Mouse (Mus musculus) ovary, postnatal 14 days (tissue): ENCODE data around the gene Tmem110.

Experiments used
- DNase-seq: peaks from one replicate; pipeline ENCODE4 v3.0.0; 2022; ENCODE audit warnings: low spot score

The Tmem110 gene

DNA sequence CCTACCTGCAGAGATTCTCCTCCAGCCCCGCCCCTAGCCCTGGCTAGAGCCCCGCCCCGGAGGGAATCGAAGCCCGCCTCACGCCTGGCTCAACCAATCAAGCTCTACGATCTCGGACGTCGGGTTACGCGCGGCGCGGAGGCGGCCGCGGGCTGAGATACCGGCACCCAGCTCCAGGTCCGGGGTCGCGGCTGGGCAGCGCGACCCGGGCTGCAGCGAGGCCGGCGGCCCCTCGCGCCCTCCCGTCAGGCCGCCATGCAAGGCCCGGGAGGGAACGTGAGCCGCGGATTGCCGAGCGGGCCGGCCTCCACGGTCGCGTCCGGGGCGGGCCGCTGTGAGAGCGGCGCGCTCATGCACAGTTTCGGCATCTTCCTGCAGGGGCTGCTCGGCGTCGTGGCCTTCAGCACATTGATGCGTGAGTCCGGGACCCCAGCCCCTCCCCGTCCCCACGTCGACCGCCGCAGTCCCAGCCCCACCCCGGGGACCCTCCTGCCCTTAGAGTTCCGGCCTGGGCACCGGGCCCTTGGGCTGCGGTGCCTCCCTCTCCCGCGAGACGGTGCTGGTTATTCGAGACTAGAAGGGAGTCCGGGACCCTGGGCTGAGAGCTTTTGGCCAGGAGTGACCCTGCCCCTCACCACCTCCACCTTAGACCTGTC, at the start of gene Tmem110:
Gene Tmem110 (plus strand): TSS at position 115 of the 656 bp plus-strand sequence.
- peak; percentile 74 for DNase-seq

DNA sequence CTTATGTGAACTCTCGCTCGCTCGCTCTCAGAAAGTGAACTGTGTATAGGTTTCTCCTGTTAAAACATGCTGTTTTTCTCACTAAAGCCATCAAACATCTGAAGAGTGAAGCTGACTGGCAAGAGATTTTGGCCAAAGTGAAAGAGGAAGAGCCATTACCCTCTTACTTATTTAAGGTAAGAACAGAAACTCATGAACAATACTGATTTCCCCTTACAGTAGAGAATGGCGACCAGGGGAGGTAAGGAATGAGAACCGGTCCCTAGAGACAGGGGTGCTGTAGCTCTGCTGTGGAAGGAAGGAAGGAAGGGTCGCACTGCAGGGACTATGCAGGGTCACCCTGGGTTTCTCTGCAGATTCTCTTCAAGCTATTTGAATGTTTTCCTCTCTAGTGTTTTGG, 40.8 kb upstream of the Tmem110 start:
- no peak for DNase-seq

DNA sequence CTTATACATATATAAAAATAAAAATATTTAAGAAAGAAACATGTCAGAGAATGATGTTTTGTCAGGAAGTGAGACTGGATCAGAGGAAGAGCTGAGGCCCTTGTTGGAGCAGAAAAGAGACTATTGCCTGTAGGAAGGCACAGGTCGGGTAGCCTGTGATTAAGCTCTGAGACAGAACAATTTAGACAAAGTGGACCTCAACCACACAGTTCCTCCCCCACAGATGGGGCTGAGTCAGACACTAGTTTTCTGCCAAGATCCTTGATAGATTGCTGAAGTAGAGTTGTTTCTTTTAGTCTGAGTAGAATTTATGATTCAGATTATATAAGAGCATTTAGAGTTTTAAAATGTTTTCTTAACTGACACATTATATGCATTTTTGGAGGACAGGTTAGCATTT, 35.9 kb upstream of the Tmem110 start:
- DNase-seq = no peak

- no peak for DNase-seq
Observed at GRCm38 (mm10) chr14:30792871-30793270, 32.5 kb upstream of the Tmem110 start.

DNA sequence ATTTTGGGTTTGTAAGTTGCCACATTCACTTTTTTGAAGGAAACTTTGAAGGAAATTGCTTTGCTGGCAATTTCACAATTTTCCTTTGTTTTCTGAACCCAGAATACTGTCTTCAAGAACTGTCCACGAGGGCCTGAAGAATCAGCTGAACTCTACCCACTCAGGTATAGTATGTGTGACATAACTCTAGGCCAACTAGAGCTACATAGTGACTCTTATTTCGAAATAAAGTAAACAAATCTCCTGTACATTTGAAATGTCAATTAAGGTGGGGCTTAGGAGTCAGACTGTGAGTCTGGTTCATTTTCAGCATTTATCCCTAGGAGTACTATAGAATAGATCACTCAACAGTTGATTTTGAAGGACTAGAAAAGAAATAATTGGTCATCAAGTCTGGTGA, 23.6 kb upstream of the Tmem110 start:
- DNase-seq = no peak

DNA sequence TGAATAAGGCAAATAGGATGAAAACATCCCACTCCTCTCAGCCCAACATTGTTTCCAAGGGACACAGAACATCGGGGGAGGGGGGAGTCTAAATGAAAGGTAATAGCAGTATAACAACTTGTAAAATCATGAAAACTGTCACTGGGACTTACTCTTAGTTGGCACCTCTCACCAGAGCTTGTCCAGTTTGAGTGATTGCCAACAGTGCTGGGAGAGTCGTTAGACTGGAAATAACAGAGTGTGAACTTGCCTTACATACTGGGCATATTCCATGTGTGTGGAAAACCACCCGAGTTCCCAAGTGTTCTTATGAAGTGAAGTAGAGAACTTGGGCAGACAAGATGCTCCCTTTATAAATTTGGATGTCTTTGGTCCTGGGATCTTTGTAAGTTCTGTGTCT, 4.3 kb upstream of the Tmem110 start:
- no peak for DNase-seq

DNA sequence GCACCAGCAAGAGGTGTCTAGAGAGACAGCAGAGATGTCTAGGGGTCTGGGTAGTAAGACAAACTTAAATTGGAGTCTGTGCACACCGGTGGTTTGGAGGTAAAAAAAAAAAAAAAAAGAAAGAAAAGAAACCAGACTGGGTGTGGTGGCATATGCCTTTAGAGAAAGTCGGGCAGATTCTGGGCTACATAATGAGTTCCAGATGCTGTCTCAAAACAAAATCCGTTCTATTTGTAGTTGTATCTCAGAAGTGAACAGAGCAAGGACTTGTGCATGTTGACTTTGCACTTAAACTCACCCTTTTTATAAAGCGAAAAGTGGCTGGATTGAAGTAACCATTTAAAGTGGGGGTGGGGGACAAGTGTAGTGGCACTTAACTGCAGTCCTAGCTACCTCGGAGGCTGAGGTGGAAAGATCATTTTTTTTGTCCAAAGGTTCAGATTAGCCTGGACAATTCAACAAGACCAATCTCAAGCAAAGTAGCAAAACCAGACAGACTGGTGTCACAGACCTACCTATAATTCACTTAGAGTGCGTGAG, 864 bp upstream of the Tmem110 start:
- no peak for DNase-seq

DNA sequence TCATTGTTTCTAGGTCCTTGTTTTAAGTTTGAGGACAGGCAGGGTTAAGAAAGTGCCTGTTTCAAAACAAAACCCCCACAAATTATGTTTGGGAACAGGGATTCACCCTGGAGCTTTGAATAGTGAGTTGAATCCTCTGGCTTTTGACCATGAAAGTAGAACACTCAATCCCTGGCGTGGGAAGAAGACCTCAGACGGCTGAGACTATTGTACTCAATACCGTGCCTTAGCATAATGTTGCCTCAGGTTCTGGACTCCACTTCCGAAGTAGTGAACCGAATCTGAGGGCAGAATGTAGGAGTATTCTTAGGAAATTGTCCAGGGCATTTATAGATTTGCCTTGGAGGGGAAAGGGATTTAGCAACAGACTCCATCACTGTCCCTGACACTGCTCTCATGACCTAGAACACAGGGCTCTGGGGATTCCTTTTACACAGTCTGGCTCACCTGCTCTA, 342 bp upstream of the Tmem110 start:
- no peak for DNase-seq

- no peak for DNase-seq
Observed at GRCm38 (mm10) chr14:30826174-30827140, 1.1 kb downstream of the Tmem110 start.

DNA sequence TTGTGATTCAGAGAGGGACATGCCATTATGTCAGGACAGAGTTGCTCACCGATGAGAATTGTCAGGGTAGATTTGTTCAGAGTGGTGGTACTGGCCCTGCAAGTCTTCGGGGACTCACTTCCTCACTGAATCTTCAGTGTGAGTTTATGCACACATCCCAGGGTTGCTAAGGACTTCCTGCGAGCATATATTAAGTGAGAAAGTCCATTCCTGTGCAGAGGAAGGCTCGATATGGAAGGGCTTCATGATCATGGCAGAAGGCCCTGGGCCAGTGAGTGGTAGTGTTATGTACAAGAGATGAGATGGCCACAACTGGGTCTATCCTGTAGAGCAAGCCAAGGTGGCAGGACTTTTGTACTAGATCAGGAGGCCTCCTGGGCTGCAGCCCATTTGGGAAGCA, 2.1 kb downstream of the Tmem110 start:
- no peak for DNase-seq

DNA sequence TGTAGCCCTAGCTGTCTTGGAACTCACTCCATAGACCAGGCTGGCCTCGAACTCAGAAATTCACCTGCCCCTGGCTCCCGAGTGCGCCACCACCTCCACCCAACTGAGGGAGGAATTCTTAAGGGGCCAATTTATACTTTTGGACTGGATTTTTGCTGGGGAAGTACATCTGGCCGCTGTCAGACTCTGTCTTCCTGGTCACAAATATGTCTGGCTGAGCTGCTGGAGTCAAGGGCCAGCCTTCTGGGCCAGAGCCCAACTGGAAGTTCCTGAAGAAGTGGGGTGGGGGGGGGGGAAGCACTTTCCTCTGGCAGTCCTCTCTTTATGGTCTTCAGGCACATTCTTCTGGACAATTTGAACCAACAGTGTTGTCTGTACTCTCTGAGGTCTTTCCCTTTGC, 2.7 kb downstream of the Tmem110 start:
- DNase-seq = no peak

DNA sequence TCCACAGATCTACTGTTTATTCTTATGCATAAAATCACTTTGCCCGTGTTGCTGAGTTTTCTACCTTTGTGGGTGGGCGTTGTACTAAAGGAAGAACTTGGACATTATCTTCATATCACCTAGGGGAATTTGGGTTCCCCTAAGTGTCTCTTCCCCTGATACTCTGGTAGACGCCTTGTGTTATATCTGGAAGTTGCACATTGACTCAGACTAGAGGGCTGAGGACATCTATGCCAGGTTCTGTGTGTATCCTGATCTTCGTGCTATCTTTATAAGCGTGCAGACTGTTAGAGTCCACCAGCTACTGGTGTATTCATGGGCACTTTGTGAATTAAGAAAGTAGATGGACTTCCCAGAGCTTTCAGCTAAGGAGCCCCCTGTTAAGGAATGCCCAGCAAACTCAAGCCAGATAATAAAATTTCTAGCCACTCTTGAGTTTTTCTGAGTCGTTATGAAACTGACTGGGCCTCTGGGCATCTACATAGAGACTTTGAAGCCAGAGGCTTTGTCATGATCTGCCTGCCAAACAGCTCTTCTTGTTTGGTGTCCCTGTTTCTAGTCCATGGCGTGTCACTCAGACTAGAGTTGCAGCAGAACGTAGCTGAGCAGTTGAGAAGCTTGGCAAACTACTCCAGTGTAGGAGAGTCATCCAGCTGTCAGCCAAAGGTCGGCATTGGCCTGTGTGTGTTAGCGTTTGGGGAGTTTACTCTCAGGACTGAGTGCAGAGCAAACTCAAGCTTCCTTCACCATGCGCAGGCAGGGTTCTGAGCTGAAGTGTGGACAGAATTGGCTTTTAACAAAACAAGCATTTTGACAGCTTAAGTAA, 3.5 kb downstream of the Tmem110 start:
- DNase-seq = peak; percentile 37

DNA sequence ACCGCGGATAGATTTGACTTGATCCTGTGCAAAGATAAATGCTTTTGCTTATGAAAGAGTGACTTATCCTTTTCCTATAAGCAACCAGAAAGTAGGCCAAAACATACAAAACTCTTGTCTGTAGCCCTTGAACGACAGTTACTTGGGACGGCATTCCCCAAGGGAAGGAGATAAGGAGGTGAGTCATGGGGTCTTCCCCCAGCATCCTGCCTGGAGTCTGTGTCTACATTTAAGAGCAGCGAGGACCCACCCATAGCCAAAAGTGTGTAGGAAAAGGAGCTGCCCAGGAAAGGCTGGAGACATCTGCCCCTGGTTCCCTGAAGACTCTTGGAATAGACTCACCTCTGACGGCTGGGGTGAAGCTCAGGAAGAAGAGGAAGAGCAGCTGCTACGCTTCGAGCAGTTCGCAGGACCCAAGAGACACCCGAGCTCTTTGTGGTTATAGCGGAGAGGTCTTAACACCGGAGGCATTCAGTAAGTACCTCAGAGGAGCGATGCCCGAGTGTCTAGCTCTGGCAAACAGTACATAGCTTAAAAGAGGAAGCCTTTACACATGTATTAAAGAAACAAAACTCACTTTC, 12.1 kb downstream of the Tmem110 start:
- no peak for DNase-seq

DNA sequence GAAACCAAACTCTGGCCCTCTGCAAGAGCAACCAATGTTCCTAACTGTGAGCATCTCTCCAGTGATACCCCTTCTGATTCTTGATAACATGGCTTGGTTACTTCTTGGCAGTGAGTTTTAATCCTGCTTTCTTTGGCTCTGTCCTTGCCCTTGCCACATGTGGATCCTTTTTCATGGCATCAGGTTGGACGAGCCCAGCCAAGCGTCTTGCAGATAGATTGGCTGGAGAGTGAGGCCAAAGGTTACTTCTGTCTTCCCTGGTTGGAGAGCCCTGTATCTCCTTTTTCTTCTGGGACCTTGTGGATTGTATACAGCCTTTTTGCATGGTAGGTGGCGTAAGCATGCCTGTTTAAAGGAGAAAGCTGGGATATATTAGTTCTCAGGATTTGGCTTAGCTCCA, 18.3 kb downstream of the Tmem110 start:
- no peak for DNase-seq

DNA sequence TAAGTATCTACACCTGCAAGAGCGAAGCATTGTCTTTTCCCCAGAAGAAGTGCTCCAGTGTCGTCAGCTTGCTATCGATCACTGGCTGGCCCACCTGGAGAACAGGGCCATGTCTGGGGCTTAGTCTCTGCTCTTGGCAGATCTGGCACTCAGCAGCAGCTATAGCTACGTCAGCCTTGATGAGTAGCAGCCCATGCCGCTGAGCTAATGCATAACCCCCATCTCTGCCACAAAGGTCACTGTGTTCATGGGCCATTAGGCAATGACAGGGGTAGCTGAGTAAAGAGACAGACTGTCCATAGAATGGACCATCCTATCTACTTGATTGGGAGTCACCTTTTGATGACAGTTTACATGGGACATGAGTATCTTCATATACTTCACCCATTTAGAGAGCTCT, 25.1 kb downstream of the Tmem110 start:
- no peak for DNase-seq

GRCm38 (mm10) chr14:30852325-30852724, 26.9 kb downstream of the Tmem110 start:
- no peak for DNase-seq

DNA sequence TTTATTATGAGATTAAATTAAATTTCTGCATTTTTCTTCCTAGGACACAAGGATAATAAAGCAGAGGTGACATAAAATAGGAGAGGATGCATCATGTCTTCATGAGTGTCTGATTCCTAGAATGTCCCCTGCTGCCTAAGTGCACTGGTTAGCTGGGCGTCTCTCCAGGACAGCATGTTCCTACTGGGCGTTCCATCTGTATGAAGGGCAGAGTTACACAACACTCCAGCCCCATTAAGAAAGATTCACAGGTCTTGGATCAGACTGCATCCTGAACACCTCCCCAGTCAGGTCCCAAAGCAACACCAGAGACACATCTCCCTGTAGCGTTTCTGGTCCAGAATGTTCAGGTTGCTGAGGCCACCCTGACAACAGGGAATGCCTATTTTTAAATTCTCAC, 29.9 kb downstream of the Tmem110 start:
- DNase-seq = no peak

- no peak for DNase-seq
Observed at GRCm38 (mm10) chr14:30856885-30857507, 31.6 kb downstream of the Tmem110 start.

GRCm38 (mm10) chr14:30857990-30858389, 32.6 kb downstream of the Tmem110 start:
- no peak for DNase-seq

- DNase-seq = no peak
Observed at GRCm38 (mm10) chr14:30861421-30862125, 36.2 kb downstream of the Tmem110 start.

GRCm38 (mm10) chr14:30862368-30862767, 37.0 kb downstream of the Tmem110 start:
- DNase-seq = no peak
